Mouse (Mus musculus): Measurements from ENCODE around the gene Depp1. TPM values are rescaled to one million over a fixed set of nuclear protein-coding genes. Genes with fewer than 3 reads are reported as not detected.
A peak's percentile ranks its signal among the peaks of the same experiment; 100 is the strongest.

Gene Depp1
- polyA plus RNA-seq, 1 experiment from 2014 or later, result 13.0 TPM

GRCm38 (mm10) chr6:116673471-116674282 lies 23.3 kb downstream of the Depp1 start, which contains the start of gene Rassf4:
Gene Rassf4 (minus strand): TSS chr6:116673952.
- H3K4me3 ChIP-seq (ENCODE audit: low read depth, low read length), result peak within 1 kb of the TSS; percentile 46
- peak; percentile 80 for ATAC-seq
- H3K9me3 ChIP-seq (ENCODE audit: control insufficient read depth), result no peaks in the 10 kb centered on the region
- H3K4me2 ChIP-seq (replicated peaks; ENCODE audit: low read depth), result peak within 1 kb of the TSS; percentile 87
- no peak for TF ChIP-seq CTCF (IDR thresholded peaks at IDR 0.05; ENCODE audit: low read depth)
- WGBS, result under 1% methylated on average over 44 of the region's 44 CpGs
- no peaks in the 10 kb centered on the region for H3K36me3 ChIP-seq (ENCODE audit: control insufficient read depth, insufficient read depth)
- peak within 1 kb of the TSS; percentile 43 for H3K9ac ChIP-seq (ENCODE audit: low read depth, low read length)
- H3K4me1 ChIP-seq (replicated peaks; ENCODE audit: control insufficient read depth, insufficient read depth, low read length), result peaks cover 6% of the 10 kb centered on the region
- H3K27ac ChIP-seq (ENCODE audit: low read depth, low read length), result peak within 1 kb of the TSS; percentile 54
- H3K27me3 ChIP-seq (replicated peaks; ENCODE audit: control insufficient read depth, insufficient read depth, low read length), result no peaks in the 10 kb centered on the region

- H3K36me3 ChIP-seq (ENCODE audit: control insufficient read depth, insufficient read depth), result no peaks in the 10 kb centered on the region
- H3K4me3 ChIP-seq (ENCODE audit: low read depth, low read length), result peak overlapping the region; percentile 46
- H3K27me3 ChIP-seq (replicated peaks; ENCODE audit: control insufficient read depth, insufficient read depth, low read length), result no peaks in the 10 kb centered on the region
- TF ChIP-seq CTCF (IDR thresholded peaks at IDR 0.05; ENCODE audit: low read depth), result no peak
- H3K4me1 ChIP-seq (replicated peaks; ENCODE audit: control insufficient read depth, insufficient read depth, low read length), result peaks cover 6% of the 10 kb centered on the region
- peak overlapping the region; percentile 54 for H3K27ac ChIP-seq (ENCODE audit: low read depth, low read length)
- H3K9me3 ChIP-seq (ENCODE audit: control insufficient read depth), result no peaks in the 10 kb centered on the region
- WGBS, result 27% methylated on average over 16 of the region's 16 CpGs
- H3K4me2 ChIP-seq (replicated peaks; ENCODE audit: low read depth), result peak overlapping the region; percentile 87
- no peak for ATAC-seq
- H3K9ac ChIP-seq (ENCODE audit: low read depth, low read length), result peak overlapping the region; percentile 43
Observed at GRCm38 (mm10) chr6:116674283-116674886, 24.0 kb downstream of the Depp1 start.

- H3K36me3 ChIP-seq (ENCODE audit: control insufficient read depth, insufficient read depth), result no peaks in the 10 kb centered on the region
- no peaks in the 10 kb centered on the region for H3K9me3 ChIP-seq (ENCODE audit: control insufficient read depth)
- no peaks in the 10 kb centered on the region for H3K27me3 ChIP-seq (replicated peaks; ENCODE audit: control insufficient read depth, insufficient read depth, low read length)
- H3K4me2 ChIP-seq (replicated peaks; ENCODE audit: low read depth), result 0 out of 2 replicates have a peak overlapping the region, but pooled peaks have one; percentile 17
- H3K9ac ChIP-seq (ENCODE audit: low read depth, low read length), result no peak overlapping the region
- no peak overlapping the region for H3K4me3 ChIP-seq (ENCODE audit: low read depth, low read length)
- no peak for TF ChIP-seq CTCF (IDR thresholded peaks at IDR 0.05; ENCODE audit: low read depth)
- ATAC-seq, result peak; percentile 63
- H3K27ac ChIP-seq (ENCODE audit: low read depth, low read length), result no peak overlapping the region
- WGBS, result 38% methylated on average over 10 of the region's 10 CpGs
- H3K4me1 ChIP-seq (replicated peaks; ENCODE audit: control insufficient read depth, insufficient read depth, low read length), result peaks cover 6% of the 10 kb centered on the region
Observed at GRCm38 (mm10) chr6:116676355-116676913, 26.0 kb downstream of the Depp1 start.

- Histone ChIP-seq H3K27me3 (replicated peaks; ENCODE audit: control insufficient read depth, insufficient read depth, low read length) (no peaks in the 10 kb centered on the region), H3K36me3 (ENCODE audit: control insufficient read depth, insufficient read depth) (no peaks in the 10 kb centered on the region), H3K4me2 (replicated peaks; ENCODE audit: low read depth) (no peak overlapping the region), H3K9ac (ENCODE audit: low read depth, low read length) (no peak overlapping the region), H3K4me1 (replicated peaks; ENCODE audit: control insufficient read depth, insufficient read depth, low read length) (peaks cover 6% of the 10 kb centered on the region), H3K4me3 (ENCODE audit: low read depth, low read length) (no peak overlapping the region), H3K27ac (ENCODE audit: low read depth, low read length) (no peak overlapping the region), H3K9me3 (ENCODE audit: control insufficient read depth) (no peaks in the 10 kb centered on the region)
- ATAC-seq, result no peak
- TF ChIP-seq CTCF (IDR thresholded peaks at IDR 0.05; ENCODE audit: low read depth), result no peak
- 70% methylated on average over 6 of the region's 6 CpGs for WGBS
Observed at GRCm38 (mm10) chr6:116677321-116677720, 26.9 kb downstream of the Depp1 start.

DNA sequence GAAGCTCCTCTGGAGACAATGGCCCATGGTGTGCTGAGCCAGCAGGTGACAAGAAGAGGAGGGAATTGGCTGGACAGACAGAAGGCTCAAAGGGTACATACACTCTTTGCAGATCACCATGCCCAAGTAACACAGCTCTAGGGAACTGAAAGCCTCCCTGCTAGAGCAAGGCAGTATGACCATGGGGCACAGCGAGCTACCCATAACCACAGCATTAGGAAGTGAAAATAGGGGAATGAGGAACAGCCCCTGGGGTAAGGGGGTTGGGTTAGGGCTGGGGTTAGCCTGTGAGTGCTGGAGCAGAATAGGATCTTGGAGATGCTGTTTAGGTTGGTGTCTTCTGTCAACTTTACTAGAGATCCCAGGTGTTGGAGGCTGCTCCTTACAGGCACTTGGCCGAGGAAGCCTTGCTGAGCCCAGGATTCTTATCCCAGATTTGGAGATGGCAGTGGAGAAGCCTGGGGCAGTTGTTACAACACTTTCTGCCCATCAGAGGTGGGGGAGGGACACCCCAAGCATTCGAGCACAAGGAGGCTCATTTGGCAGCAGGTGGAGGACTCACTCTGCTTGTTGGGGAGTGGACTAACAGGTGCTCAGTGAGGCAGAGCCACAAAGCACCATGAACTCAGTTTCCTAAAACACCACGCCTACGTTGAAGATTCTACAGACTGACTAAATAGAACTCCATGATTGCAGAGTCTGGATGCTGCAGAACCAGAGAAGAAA lies 29.3 kb downstream of the Depp1 start:
- Histone ChIP-seq H3K9me3 (ENCODE audit: control insufficient read depth) (no peaks in the 10 kb centered on the region), H3K4me2 (replicated peaks; ENCODE audit: low read depth) (no peak overlapping the region), H3K36me3 (ENCODE audit: control insufficient read depth, insufficient read depth) (no peaks in the 10 kb centered on the region), H3K27me3 (replicated peaks; ENCODE audit: control insufficient read depth, insufficient read depth, low read length) (no peaks in the 10 kb centered on the region), H3K4me3 (ENCODE audit: low read depth, low read length) (no peak overlapping the region), H3K27ac (ENCODE audit: low read depth, low read length) (no peak overlapping the region), H3K9ac (ENCODE audit: low read depth, low read length) (no peak overlapping the region), H3K4me1 (replicated peaks; ENCODE audit: control insufficient read depth, insufficient read depth, low read length) (no peaks in the 10 kb centered on the region)
- WGBS, result 74% methylated on average over 5 of the region's 5 CpGs
- no peak for ATAC-seq
- TF ChIP-seq CTCF (IDR thresholded peaks at IDR 0.05; ENCODE audit: low read depth), result no peak

DNA sequence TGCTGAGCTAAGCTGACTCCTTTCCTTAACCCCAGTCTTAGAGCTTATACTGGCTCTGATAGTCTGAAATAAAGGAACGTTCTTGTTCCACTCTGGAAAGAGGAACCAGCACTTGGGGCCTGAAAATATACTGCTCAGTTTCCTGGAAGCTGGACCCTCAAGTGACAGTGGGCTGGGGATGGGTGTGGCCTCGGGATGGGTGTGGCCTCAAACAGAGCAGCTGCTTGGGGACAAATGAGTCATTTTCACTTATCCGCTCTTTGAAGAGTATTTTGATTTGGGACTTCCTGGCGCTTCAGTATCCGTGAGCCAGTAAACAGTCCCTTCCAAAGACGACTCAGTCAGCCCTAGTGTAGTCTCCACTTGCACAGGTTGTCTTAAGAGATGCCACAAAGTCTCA lies 31.9 kb downstream of the Depp1 start:
- no peak overlapping the region for H3K27ac ChIP-seq (ENCODE audit: low read depth, low read length)
- ATAC-seq, result no peak
- no peaks in the 10 kb centered on the region for H3K9me3 ChIP-seq (ENCODE audit: control insufficient read depth)
- H3K36me3 ChIP-seq (ENCODE audit: control insufficient read depth, insufficient read depth), result no peaks in the 10 kb centered on the region
- no peak overlapping the region for H3K4me3 ChIP-seq (ENCODE audit: low read depth, low read length)
- H3K4me1 ChIP-seq (replicated peaks; ENCODE audit: control insufficient read depth, insufficient read depth, low read length), result no peaks in the 10 kb centered on the region
- no peak for TF ChIP-seq CTCF (IDR thresholded peaks at IDR 0.05; ENCODE audit: low read depth)
- 18% methylated on average over 6 of the region's 6 CpGs for WGBS
- no peaks in the 10 kb centered on the region for H3K27me3 ChIP-seq (replicated peaks; ENCODE audit: control insufficient read depth, insufficient read depth, low read length)
- no peak overlapping the region for H3K4me2 ChIP-seq (replicated peaks; ENCODE audit: low read depth)
- H3K9ac ChIP-seq (ENCODE audit: low read depth, low read length), result no peak overlapping the region

Data from intestine, postnatal 0 days (tissue).